Mouse (Mus musculus) ES-E14 (cell line): Measurements from ENCODE around the gene Creb3. TPM values are rescaled to one million over a fixed set of nuclear protein-coding genes. Genes with fewer than 3 reads are reported as not detected.

ENCODE experiments used
- DNase-seq: peaks from one replicate; pipeline ENCODE4 v3.0.0-alpha.2; 2013; ENCODE audit warnings: low read depth, low spot score
- H3K27ac ChIP-seq: 2 replicates; pipeline ENCODE4 v1.5.1; 2012; ENCODE audit warnings: low read depth, mild to moderate bottlenecking, low read length, moderate library complexity, mixed read lengths; ENCODE audit not compliant: poor library complexity, insufficient read depth, severe bottlenecking
- H3K36me3 ChIP-seq: 2 replicates; pipeline ENCODE4 v1.6.1; 2012; ENCODE audit warnings: mild to moderate bottlenecking, low read length, moderate library complexity, mixed read lengths; ENCODE audit not compliant: control insufficient read depth, poor library complexity, insufficient read depth, severe bottlenecking
- H3K4me1 ChIP-seq, 2 experiments: fragments of 150-350 bp in 1 of 2; sonication (generic) in 1 of 2; 2 replicates each; pipeline ENCODE4 v1.6.1; 2012; ENCODE audit warnings: low read length in 2 of 2, mild to moderate bottlenecking in 1 of 2, mixed read lengths in 1 of 2; ENCODE audit not compliant: control insufficient read depth in 2 of 2, insufficient read depth in 2 of 2, poor library complexity in 1 of 2
- H3K4me3 ChIP-seq, 2 experiments: fragments of 150-350 bp in 1 of 2; sonication (generic) in 1 of 2; 2 replicates each; pipeline ENCODE4 v1.5.1; 2012; ENCODE audit warnings: low read length in 2 of 2, low read depth in 1 of 2, mild to moderate bottlenecking in 1 of 2, mixed read lengths in 1 of 2; ENCODE audit not compliant: insufficient read depth in 1 of 2, poor library complexity in 1 of 2, severe bottlenecking in 1 of 2
- H3K9ac ChIP-seq: 2 replicates; pipeline ENCODE4 v1.6.1; 2012; ENCODE audit warnings: low read depth, mild to moderate bottlenecking, low read length, mixed read lengths; ENCODE audit not compliant: poor library complexity, insufficient read depth, severe bottlenecking
- H3K9me3 ChIP-seq: fragments of 150-350 bp; sonication (generic); 2 replicates; pipeline ENCODE4 v1.6.1; 2012; ENCODE audit warnings: low read depth, mild to moderate bottlenecking, low read length; ENCODE audit not compliant: control insufficient read depth, insufficient read depth
- CHD2 ChIP-seq: IDR thresholded peaks from 2 replicates; pipeline ENCODE4 v1.6.1; 2014; ENCODE audit warnings: mild to moderate bottlenecking, low read depth, low read length, inconsistent platforms
- HCFC1 ChIP-seq: IDR thresholded peaks from 2 replicates; pipeline ENCODE4 v1.6.1; 2012; ENCODE audit warnings: low read length, inconsistent platforms, borderline replicate concordance; ENCODE audit not compliant: insufficient read depth
- MAFK ChIP-seq: IDR thresholded peaks from 2 replicates; pipeline ENCODE4 v1.6.1; 2014; ENCODE audit warnings: mild to moderate bottlenecking, low read depth, low read length, inconsistent platforms; ENCODE audit not compliant: insufficient read depth
- ZC3H11A ChIP-seq: IDR thresholded peaks from 2 replicates; pipeline ENCODE4 v1.6.1; 2012; ENCODE audit warnings: low read depth, mild to moderate bottlenecking, inconsistent platforms, low read length, borderline replicate concordance
- ZNF384 ChIP-seq: IDR thresholded peaks from 2 replicates; pipeline ENCODE4 v1.6.1; 2012; ENCODE audit warnings: low read depth, low read length, inconsistent platforms
- in situ Hi-C, 2 experiments: fragments of 600-800 bp; cut with MboI; formaldehyde crosslinking; loops; one replicate each; pipeline ENCODE4 v1.15.1; 2025; ENCODE audit warnings: low sequenced_read_pairs in 2 of 2, inconsistent platforms in 1 of 2; ENCODE audit not compliant: unreplicated experiment in 2 of 2
- total RNA-seq: library from RNA; depleted of rRNA; stranded (reverse); fragments of 300-350 nt; gene quantifications from 2 replicates; pipeline ENCODE4 v1.2.3, GENCODE M21; 2012

Creb3 gene
- total RNA-seq, 1 experiment, result 51.0 TPM

GRCm38 (mm10) chr4:43564231-43564630, 2.1 kb downstream of the Creb3 start:
- no peak for TF ChIP-seq ZC3H11A
- TF ChIP-seq HCFC1, result no peak
- TF ChIP-seq ZNF384, result no peak
- TF ChIP-seq MAFK, result no peak
- TF ChIP-seq CHD2, result no peak
- DNase-seq, result no peak
- Histone ChIP-seq H3K36me3 (peaks cover 28% of the 10 kb centered on the region), H3K4me1 (peaks cover 3 to 17% of the 10 kb centered on the region in 2 experiments), H3K9ac (no peak overlapping the region), H3K9me3 (no peaks in the 10 kb centered on the region), H3K4me3 (no peak overlapping the region), H3K27ac (no peak overlapping the region)
- in situ Hi-C loops, result no loop called here

- no peaks in the 10 kb centered on the region for H3K9me3 ChIP-seq
- H3K4me3 ChIP-seq, result no peak overlapping the region
- TF ChIP-seq ZNF384 (no peak), ZC3H11A (no peak), HCFC1 (no peak), CHD2 (no peak), MAFK (no peak)
- no peak overlapping the region for H3K9ac ChIP-seq
- H3K27ac ChIP-seq, result no peak overlapping the region
- H3K36me3 ChIP-seq, result peaks cover 34% of the 10 kb centered on the region
- in situ Hi-C loops, result no loop called here
- H3K4me1 ChIP-seq, result peaks cover 0 to 3% of the 10 kb centered on the region in 2 experiments; a peak in 1 of 4 replicates
- DNase-seq, result no peak
Observed at GRCm38 (mm10) chr4:43567140-43567539, 5.0 kb downstream of the Creb3 start.

- in situ Hi-C loops, result no loop called here
- TF ChIP-seq ZC3H11A (no peak), HCFC1 (no peak), ZNF384 (no peak), CHD2 (no peak), MAFK (no peak)
- no peak overlapping the region for H3K9ac ChIP-seq
- no peak overlapping the region for H3K4me3 ChIP-seq
- peaks cover 0 to 3% of the 10 kb centered on the region in 2 experiments; a peak in 2 of 4 replicates for H3K4me1 ChIP-seq
- no peaks in the 10 kb centered on the region for H3K9me3 ChIP-seq
- H3K36me3 ChIP-seq, result peaks cover 28% of the 10 kb centered on the region
- no peak overlapping the region for H3K27ac ChIP-seq
- no peak for DNase-seq
Observed at GRCm38 (mm10) chr4:43571395-43572045, 9.4 kb downstream of the Creb3 start.

- no peak for TF ChIP-seq CHD2
- no peak for TF ChIP-seq ZC3H11A
- no peak for TF ChIP-seq ZNF384
- no peak for TF ChIP-seq HCFC1
- TF ChIP-seq MAFK, result no peak
- Histone ChIP-seq H3K4me1 (peaks cover 3 to 5% of the 10 kb centered on the region in 2 experiments; a peak in 3 of 4 replicates), H3K9ac (no peak overlapping the region), H3K4me3 (no peak overlapping the region), H3K36me3 (peaks cover 9% of the 10 kb centered on the region), H3K9me3 (no peaks in the 10 kb centered on the region), H3K27ac (no peak overlapping the region)
- in situ Hi-C loops, result no loop called here
- no peak for DNase-seq
Observed at GRCm38 (mm10) chr4:43573561-43573960, 11.4 kb downstream of the Creb3 start.
